Mouse (Mus musculus): ENCODE data around the gene Rps6ka1.
A peak's percentile ranks its signal among the peaks of the same experiment; 100 is the strongest.

The Rps6ka1 gene

GRCm38 (mm10) chr4:133827887-133828794 lies 59.5 kb downstream of the Rps6ka1 start:
- DNase-seq (ENCODE audit: extremely low read depth, insufficient read length, low spot score): no peak

- DNase-seq (ENCODE audit: extremely low read depth, insufficient read length, low spot score): no peak
Measured at GRCm38 (mm10) chr4:133827354-133827753, 60.2 kb downstream of the Rps6ka1 start.

- no peak for DNase-seq (ENCODE audit: extremely low read depth, insufficient read length, low spot score)
Measured at GRCm38 (mm10) chr4:133825731-133826130, 61.9 kb downstream of the Rps6ka1 start.

- DNase-seq (ENCODE audit: extremely low read depth, insufficient read length, low spot score): no peak
Measured at GRCm38 (mm10) chr4:133820806-133821560, 66.6 kb downstream of the Rps6ka1 start.

- no peak for DNase-seq (ENCODE audit: extremely low read depth, insufficient read length, low spot score)
Measured at GRCm38 (mm10) chr4:133820166-133820565, 67.4 kb downstream of the Rps6ka1 start.

- no peak for DNase-seq (ENCODE audit: extremely low read depth, insufficient read length, low spot score)
Measured at GRCm38 (mm10) chr4:133817356-133817755, 70.2 kb downstream of the Rps6ka1 start.

GRCm38 (mm10) chr4:133816504-133816875 lies 71.1 kb downstream of the Rps6ka1 start:
- no peak for DNase-seq (ENCODE audit: extremely low read depth, insufficient read length, low spot score)

- DNase-seq (ENCODE audit: extremely low read depth, insufficient read length, low spot score): no peak
Measured at GRCm38 (mm10) chr4:133815635-133816503, 71.7 kb downstream of the Rps6ka1 start.

GRCm38 (mm10) chr4:133814804-133815515 lies 72.6 kb downstream of the Rps6ka1 start:
- DNase-seq (ENCODE audit: extremely low read depth, insufficient read length, low spot score): no peak

- peak; percentile 89 for DNase-seq (ENCODE audit: extremely low read depth, insufficient read length, low spot score)
Measured at GRCm38 (mm10) chr4:133813992-133814803, 73.4 kb downstream of the Rps6ka1 start.

GRCm38 (mm10) chr4:133813174-133813991 lies 74.2 kb downstream of the Rps6ka1 start:
- DNase-seq (ENCODE audit: extremely low read depth, insufficient read length, low spot score): peak; percentile 94

GRCm38 (mm10) chr4:133804401-133805263 lies 83.0 kb downstream of the Rps6ka1 start:
- no peak for DNase-seq (ENCODE audit: extremely low read depth, insufficient read length, low spot score)

- no peak for DNase-seq (ENCODE audit: extremely low read depth, insufficient read length, low spot score)
Measured at GRCm38 (mm10) chr4:133800589-133800988, 87.0 kb downstream of the Rps6ka1 start.

All from 3134 (cell line).